Mouse (Mus musculus): ENCODE measurements around the gene Rrm1.
"Not testable (repeated sequence)": the region's sequence is repeated elsewhere in the genome, so short reads cannot be mapped to it uniquely, and the experiment has no call there.

Gene Rrm1

DNA sequence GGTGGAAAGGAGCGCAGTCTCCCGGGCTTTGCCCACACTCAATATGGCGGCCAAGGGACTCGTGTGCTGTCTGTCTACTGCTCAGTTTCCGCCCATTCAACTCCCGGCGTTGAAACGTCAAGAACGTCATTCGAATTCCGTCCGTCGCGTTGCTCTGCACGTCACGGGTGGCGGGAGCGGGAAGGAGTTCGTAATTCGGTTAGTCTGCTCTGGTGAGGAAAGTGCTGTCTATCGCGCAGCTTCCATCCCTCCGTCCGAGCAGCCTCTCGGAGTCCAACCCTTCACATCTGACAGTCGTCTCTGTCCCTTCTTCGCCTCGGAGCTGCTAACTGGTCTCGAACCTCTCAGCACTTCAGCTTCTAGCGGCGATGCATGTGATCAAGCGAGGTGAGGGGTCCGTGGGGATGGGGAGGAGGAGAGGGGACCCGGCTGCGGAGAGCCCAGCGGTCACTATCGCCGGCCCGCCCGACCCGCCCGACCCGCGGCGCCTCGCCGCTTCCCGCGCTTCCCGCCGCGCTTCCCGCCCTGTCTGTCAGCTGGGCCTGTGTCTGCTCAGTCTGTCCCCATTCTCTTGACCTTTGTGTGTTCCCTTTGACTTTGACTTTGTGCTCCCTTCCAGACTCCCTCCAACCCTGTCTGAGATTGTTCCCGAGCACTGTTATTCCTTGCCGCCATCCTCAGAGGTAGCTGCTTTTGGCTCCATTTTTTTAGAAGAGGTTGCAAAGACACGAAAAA lies at the start of gene Rrm1:
TSS of gene Rrm1 (plus strand) at position 39 of the 735 bp plus-strand sequence.
- peak; percentile 94 to 96 for DNase-seq (ENCODE audit: low spot score in 2 of 2)

- no peak for DNase-seq (ENCODE audit: low spot score in 2 of 2)
These were observed 47.6 kb upstream of the Rrm1 start for GRCm38 (mm10) chr7:102393898-102394297.

DNA sequence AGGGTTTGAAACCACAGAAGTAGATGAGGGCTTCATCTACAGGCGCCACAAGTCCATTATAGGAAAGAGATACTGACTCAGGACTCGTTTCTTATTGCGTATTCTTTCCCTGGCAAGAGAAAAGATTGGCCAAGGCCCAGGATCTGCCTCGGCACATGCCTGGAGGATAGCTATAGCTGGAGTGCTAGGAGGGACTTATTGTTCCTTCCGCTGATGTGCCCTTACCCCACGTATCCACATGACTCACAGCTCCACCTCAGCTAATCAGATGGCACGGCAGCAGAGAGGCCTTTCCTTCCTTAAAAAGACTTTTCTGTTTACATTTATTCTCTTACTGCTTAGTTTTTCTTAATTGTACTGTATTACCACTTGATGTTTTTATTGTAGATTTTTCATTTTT lies 45.6 kb upstream of the Rrm1 start:
- DNase-seq (ENCODE audit: low spot score in 2 of 2): no peak

DNA sequence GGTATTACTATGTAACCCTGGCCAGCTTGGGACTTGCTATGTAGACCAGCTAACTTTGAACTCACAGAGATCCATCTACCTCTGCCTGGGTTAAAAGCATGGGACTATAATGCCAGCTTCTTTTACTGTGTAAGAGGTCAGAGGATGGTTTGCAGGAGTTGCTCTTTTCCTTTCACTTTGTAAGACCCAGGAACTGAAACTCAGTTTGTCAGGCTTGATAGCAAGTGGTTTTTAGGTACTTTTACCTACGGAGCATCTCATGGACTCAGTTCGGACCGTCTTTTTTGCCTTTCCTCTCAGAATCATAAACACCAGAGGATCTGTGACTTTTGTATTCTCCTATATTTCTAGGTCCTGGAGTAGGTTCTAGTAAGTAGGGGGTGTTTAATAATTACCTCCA lies 45.2 kb upstream of the Rrm1 start:
- DNase-seq (ENCODE audit: low spot score in 2 of 2): no peak

- DNase-seq (ENCODE audit: low spot score in 2 of 2): no peak
These were observed 42.2 kb upstream of the Rrm1 start for GRCm38 (mm10) chr7:102399180-102399731.

DNA sequence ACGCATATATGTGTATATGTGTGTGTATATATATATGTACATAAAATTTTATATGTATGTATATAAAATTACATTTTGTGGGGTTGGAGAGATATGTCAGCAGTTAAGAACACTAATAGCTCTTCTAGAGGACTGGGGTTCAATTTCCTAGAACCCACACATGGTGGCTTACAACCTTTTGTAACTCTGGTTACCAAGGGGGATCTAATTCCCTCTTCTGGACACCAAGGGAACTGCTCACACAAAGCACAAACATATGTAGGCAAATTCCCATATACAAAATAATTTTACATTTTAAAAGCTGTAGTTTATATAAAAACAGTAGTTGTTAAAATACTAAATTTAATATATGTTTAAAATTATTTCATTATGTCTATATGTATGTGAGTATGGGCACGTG lies 37.4 kb upstream of the Rrm1 start:
- no peak for DNase-seq (ENCODE audit: low spot score in 2 of 2)

- no peak for DNase-seq (ENCODE audit: low spot score in 2 of 2)
These were observed 34.1 kb upstream of the Rrm1 start for GRCm38 (mm10) chr7:102407440-102407839.

GRCm38 (mm10) chr7:102415272-102415671 lies 26.2 kb upstream of the Rrm1 start:
- not testable (repeated sequence) for DNase-seq (ENCODE audit: low spot score in 2 of 2)

GRCm38 (mm10) chr7:102415841-102416240 lies 25.7 kb upstream of the Rrm1 start:
- no peak for DNase-seq (ENCODE audit: low spot score in 2 of 2)

DNA sequence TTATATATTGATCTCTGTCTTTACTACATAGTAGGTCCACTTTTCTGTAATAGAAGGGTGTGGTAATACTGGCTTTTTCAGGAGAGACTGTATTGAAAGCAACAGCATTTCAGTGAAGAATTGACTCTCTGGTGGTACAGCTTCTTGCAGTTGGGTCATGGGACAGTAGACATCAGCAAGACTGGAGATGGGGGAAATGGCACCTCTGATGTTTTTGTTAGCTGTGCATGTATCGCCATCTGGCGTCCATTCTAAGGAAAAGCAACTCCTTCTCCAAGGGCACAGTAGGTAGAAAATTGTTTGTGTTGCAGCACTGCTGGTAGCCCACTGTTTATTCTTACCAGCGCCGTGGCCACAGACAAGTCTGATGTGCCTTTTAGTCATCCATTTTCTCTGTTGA lies 24.1 kb upstream of the Rrm1 start:
- peak in 1 of 2 experiments; percentile 34 for DNase-seq (ENCODE audit: low spot score in 2 of 2)

GRCm38 (mm10) chr7:102422036-102422435 lies 19.5 kb upstream of the Rrm1 start:
- no peak for DNase-seq (ENCODE audit: low spot score in 2 of 2)

DNA sequence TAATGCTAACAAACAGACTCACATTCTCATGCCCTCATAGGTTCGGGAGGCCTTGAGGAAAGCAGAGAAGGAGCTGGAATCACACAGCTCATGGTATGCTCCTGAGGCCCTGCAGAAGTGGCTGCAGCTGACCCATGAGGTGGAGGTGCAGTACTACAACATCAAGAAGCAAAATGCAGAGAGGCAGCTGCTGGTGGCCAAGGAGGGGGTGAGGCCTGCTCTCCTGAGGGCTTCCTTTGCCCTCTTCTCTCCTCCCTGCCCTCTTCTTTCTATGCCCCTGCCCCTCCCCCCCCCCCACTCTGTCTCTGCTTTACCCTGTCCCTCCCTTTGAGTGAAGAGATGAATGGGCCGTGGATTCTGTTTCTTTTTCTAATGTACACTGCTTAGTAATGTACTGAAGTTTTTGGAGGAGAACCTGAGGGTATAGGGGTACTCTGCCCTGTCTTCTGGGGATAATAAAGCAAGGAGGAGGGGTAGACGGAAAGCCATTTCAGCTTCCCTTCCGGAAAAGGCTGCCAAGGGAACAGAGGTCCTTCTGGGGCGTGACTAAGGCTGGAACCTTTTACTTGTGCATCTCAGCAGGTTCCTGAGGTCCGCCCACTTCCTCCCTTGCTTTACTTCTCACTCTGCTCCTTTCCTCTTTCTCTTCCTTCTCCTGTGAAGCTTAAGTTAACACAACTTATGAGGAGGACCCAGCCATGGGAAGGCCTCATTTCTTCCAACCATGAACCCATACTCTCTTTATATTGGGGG lies 15.4 kb upstream of the Rrm1 start:
- no peak for DNase-seq (ENCODE audit: low spot score in 2 of 2)

GRCm38 (mm10) chr7:102434344-102434743 lies 7.2 kb upstream of the Rrm1 start:
- no peak for DNase-seq (ENCODE audit: low spot score in 2 of 2)

DNA sequence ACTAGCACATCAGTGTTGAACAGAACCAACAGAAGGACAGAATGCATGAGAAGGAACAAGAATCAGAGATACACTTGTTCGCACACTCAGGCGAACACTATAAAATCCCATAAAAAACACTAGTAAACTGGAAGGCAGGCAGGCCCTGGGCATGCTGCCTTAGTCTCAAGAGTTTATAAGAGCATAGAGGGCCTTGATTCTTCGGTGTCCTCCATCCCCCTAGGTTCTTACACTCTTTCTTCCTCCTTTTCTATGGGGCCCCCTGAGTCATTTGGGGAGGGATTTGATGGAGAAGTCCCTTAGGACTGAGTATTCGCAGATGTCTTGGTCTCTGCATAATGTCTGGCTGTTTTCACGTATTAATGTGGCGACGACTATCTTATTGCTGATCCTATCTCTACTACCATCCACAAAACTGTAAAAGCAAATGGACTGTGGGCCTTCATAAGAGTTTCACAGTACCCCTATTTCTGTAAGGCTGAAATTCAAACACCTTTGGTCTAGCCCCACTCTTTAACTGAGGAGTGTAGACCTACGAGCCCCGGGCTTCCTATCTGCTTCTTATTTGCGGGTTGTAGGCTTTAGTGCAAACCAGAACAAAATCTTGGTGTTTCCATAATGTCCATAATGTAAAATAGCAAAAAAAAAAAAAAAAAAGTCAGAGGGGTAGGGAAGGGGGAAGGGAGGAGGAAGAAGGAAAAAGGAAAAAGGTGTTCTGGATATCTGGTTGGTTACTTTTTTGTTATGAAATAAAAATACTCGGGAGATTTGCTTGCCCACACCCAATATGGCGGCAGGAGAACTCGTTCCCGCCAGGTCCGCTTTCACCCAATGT lies 456 bp upstream of the Rrm1 start:
- no peak for DNase-seq (ENCODE audit: low spot score in 2 of 2)

DNA sequence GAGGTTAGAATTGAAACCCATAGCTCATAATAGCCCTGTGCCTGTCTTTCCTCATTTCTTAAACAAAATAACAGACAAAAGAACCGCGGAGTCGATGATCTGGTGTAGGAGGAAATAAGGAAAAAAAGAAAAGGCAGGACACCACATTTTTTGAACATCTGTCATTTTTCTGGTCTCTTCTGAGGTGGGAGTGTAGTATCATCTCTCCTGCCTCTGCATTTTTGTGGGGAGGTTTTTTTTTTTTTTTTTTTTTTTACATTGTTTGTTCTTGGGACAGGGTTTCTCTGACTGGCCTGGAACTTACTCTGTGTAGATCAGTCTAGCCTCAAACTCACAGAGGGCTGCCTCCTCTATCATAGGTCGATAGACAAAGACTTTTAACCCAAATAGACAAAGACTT lies 937 bp downstream of the Rrm1 start:
- DNase-seq (ENCODE audit: low spot score in 2 of 2): no peak

GRCm38 (mm10) chr7:102444301-102444700 lies 2.8 kb downstream of the Rrm1 start:
- DNase-seq (ENCODE audit: low spot score in 2 of 2): no peak

DNA sequence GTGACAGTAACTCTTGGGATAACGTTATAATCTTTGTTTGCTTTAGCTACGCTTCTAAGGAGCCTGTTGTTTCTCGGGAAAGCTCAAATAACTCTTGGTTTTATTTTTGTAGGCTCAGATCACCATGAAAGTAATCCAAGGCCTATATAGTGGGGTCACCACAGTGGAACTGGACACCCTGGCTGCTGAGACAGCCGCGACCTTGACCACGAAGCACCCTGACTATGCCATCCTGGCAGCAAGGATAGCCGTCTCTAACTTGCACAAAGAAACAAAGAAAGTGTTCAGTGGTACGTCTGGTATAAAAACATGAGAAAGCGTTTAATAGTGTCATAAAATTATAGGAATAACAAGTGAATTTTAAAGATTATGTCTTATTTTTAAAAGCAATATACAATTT lies 4.9 kb downstream of the Rrm1 start:
- no peak for DNase-seq (ENCODE audit: low spot score in 2 of 2)

GRCm38 (mm10) chr7:102458618-102459380 lies 17.3 kb downstream of the Rrm1 start:
- no peak for DNase-seq (ENCODE audit: low spot score in 2 of 2)

- DNase-seq (ENCODE audit: low spot score in 2 of 2): no peak
These were observed 26.1 kb downstream of the Rrm1 start for GRCm38 (mm10) chr7:102467566-102467965.

DNA sequence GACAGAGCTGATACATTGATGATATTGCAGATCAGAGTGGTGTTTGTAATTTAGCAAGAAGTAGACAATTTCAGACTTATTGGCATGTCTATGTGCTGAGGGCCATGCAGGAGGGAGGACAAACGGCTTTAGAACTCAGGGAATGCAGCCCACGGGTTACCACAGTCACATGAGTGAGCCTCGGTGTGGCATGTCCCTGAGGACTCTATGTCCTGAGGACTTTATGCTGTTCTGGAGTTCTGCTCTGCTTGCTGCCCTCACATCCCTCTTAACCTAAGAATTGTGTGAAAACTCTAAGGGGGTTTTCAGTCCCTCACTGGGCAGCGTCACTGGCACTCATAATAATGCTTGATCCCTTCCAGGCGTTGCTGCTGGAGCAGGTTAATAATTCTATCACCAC lies 31.2 kb downstream of the Rrm1 start:
- no peak for DNase-seq (ENCODE audit: low spot score in 2 of 2)

GRCm38 (mm10) chr7:102476601-102477000 lies 35.1 kb downstream of the Rrm1 start:
- no peak for DNase-seq (ENCODE audit: low spot score in 2 of 2)

All from frontal cortex, postnatal 14 days (tissue).